Mouse (Mus musculus) layer of hippocampus, adult 8-10 months (tissue): ENCODE data around the gene Rab19. TPM values are rescaled to one million over a fixed set of nuclear protein-coding genes. Genes with fewer than 3 reads are reported as not detected.
"Not testable (repeated sequence)": the region's sequence is repeated elsewhere in the genome, so short reads cannot be mapped to it uniquely, and the experiment has no call there.

ENCODE experiments used
- DNase-seq, 2 experiments: peaks; one replicate each; pipeline ENCODE4 v3.0.0; 2022; ENCODE audit warnings: low spot score in 2 of 2
- total RNA-seq, 4 experiments: library from RNA; stranded (reverse); gene quantifications; 2 replicates each; pipeline ENCODE4 v1.2.4; 2022

The Rab19 gene
- total RNA-seq, 4 experiments from 2014 or later = not detected

DNA sequence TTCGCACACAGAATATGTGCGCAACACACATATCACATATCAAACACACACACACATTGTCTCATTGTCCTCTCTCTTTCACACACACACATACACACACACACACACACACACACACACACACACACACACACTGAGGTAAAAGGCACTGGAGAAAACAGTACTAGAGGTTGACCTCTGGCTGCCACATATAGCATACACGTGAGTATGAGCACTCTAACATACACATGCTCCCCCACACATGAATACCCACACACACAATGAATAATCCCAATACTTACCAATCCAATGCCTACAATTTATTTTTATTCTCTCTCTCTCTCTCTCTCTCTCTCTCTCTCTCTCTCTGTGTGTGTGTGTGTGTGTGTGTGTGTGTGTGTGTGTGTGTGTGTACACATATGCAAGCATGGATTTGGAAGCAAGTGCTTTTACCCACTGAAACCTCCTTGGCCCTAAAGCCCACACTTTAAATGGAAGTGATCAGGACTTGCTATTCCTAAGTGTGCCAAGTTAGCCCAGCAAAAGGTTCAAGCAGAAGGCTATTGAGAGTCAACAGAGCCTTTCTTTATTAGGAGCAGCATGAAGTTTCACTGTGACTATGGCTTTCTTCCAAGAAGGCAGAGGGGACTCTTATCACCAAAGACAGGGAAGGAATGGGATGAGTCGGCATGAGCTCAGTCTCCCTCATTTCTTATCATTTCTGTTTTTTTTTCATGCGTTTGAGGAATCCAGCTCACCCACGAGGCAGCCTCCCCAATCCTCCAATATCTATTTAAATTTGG, 48.2 kb downstream of the Rab19 start:
- DNase-seq = no peak

DNA sequence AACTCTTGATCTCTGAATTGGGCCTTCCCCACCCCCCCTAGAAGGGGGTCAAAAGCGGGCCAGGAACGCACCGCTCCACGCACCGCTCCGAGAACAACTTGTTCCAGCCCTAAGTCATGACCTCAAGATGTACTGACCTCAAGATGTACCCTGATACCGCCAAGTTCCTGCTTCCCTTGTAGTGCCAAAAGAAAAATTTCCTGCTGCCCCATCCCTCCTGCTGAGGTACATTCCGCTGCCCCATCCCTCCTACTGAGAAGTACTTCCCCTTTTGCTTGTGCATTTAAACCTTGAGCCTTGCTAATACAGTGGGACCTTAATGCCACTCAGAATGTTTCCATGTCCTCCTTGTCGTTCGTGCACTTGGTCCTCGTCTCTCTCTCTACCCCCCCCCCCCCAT, 49.7 kb downstream of the Rab19 start:
- no peak for DNase-seq

DNA sequence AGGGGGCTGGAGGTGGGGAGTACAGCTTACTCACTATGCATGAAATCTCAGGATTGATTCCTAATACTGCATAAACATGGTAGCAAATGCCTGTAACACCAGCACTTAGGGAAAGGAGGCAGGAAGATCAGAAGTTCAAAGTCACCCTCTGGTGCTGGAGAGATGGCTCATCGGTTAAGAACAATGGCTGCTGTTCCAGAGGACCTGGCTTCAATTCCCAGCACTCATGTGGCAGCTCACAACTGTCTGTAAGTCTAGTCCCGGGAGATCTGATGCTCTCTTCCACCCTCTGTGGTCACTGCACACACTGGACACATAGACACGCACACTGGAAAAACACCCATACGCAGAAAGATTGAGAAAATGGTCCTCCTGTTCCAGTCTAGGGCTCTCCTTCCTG, 52.2 kb downstream of the Rab19 start:
- no peak for DNase-seq

DNA sequence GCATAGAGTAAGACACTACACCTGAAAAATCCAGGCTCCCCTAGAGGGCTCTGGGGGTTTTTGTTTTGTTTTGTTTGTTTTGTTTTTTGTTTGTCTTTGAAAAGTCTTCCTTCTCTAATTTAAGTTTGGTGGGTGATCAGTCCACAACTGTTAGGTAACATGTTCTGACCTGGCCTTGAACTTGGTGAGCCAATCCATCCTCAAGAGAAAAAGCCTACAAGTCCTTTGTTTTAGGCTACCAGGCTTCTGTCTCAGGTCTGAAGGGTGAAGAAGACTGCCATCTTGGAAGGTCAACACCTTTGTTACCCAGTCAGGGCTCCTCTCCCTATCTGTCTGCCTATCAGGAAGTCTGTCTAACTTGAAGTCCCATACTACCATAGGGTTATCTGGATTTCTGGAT, 52.7 kb downstream of the Rab19 start:
- DNase-seq = no peak

- DNase-seq = no peak
Observed at GRCm38 (mm10) chr6:39434111-39434885, 53.3 kb downstream of the Rab19 start.

DNA sequence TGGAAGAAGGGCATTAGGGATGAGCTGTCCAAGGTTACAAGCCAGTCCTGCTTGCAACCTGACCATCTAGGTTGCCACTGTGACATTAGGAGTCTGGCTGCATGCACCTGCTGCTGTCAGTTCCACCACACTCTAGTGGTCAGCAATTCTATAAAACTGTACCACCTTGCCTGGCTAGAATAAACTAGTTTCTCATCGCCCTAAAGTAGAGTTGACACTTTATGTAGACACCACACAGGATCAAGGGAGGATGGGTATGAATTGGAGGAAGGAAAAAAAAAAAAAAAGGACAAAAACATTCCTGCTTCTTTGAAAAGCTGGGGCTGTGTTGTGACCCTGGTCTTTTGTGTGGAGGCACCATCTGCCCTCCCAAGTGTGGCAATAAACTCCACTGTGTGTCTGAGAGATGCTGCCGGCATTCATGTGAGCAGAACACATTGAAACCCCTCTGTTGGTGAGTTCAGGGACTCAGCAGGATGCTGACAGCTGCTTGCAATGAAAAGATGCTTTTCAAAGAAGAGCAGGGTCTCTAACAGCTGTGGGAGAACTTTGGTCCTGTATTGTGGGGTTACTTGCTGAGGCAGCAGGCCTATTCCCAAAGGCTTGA, 54.0 kb downstream of the Rab19 start:
- DNase-seq = no peak

GRCm38 (mm10) chr6:39435875-39436274, 54.9 kb downstream of the Rab19 start:
- no peak for DNase-seq

- DNase-seq = not testable (repeated sequence)
Observed at GRCm38 (mm10) chr6:39437519-39437918, 56.5 kb downstream of the Rab19 start.

Other genes with a start within 250 kb of the Rab19 start
- 10 to 100 TPM; 32.8 to 56.7 (median 45.0) TPM for gene Kdm7a, start 174.4 kb upstream of the Rab19 start, total RNA-seq
- 10 to 100 TPM; 54.8 to 74.2 (median 64.4) TPM for gene Slc37a3, start 3.5 kb upstream of the Rab19 start, total RNA-seq
- 100 to 1,000 TPM; 106 to 118 (median 114) TPM for gene Mkrn1, start 39.3 kb downstream of the Rab19 start, total RNA-seq
- 10 to 100 TPM; 31.0 to 41.5 (median 36.2) TPM for gene Dennd2a, start 176.7 kb downstream of the Rab19 start, total RNA-seq
- gene Adck2, start 192.7 kb downstream of the Rab19 start, total RNA-seq = 10 to 100 TPM; 27.6 to 34.5 (median 34.0) TPM
- gene Gm42420, start 204.6 kb downstream of the Rab19 start, total RNA-seq = 1 to 10 TPM in 1 of 4 experiments, not detected in 3; 1.2 TPM
- gene Ndufb2, start 211.4 kb downstream of the Rab19 start, total RNA-seq = 100 to 1,000 TPM; 168 to 170 (median 168) TPM